Mouse (Mus musculus) intestine, embryonic 15.5 days (tissue): ENCODE data around the gene Ergic2. TPM values are rescaled to one million over a fixed set of nuclear protein-coding genes. Genes with fewer than 3 reads are reported as not detected.

Experiments
- polyA plus RNA-seq: library from polyadenylated mRNA; unstranded; fragments of >200 nt; fragmentation: Nextera tagmentation; extraction: Ambion mirVana; gene quantifications from 2 replicates; pipeline ENCODE4 v1.2.1, GENCODE M21; 2015

Gene Ergic2
- polyA plus RNA-seq, 1 experiment from 2014 or later = 215 TPM

Other genes with a start within 250 kb of the Ergic2 start
- gene Far2, start 165.1 kb downstream of the Ergic2 start, polyA plus RNA-seq = 5.0 and 6.1 TPM in 2 replicates
- 1.6 and 2.0 TPM in 2 replicates for gene Tmtc1, start 232.0 kb upstream of the Ergic2 start, polyA plus RNA-seq